Mouse (Mus musculus): ENCODE measurements around the gene Wsb1.
"Not testable (repeated sequence)": the region's sequence is repeated elsewhere in the genome, so short reads cannot be mapped to it uniquely, and the experiment has no call there.

The Wsb1 gene

DNA sequence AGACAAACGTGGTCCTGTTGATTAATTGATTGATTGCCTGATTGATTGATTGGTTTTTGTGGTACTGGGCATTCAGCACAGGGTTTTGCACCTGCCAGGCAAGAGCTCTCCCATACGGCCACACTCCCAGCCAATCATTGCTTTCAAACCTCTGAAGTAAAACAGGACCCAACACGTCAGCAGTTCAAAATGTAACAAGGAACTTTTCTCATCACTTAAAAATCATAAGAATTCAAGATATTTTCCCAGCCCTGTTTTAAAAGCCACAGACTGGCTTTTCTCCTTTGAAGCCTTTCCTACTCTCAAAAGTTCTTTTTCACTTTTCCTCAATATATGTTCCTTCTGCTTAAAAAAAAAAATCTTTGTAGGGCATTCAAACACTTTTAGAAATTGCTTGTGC lies 9.9 kb upstream of the Wsb1 start:
- no peak for DNase-seq (ENCODE audit: low spot score)

DNA sequence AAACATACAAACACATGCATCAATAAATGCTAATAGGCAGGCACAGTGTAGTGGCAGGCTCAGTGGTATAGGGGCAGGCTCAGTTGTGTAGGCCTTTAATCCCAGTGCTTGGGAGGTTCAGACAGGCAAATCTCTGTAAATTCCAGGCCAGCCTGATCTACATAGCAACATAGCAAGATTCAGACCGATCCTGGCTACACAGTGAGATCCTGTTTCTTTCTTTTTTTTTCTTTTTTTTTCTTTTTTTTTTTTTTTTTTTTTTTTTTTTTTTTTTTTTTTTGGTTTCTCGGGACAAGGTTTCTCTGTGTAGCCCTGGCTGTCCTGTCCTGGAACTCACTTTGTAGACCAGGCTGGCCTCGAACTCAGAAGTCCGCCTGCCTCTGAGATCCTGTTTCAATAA lies 5.7 kb upstream of the Wsb1 start:
- DNase-seq (ENCODE audit: low spot score): not testable (repeated sequence)

DNA sequence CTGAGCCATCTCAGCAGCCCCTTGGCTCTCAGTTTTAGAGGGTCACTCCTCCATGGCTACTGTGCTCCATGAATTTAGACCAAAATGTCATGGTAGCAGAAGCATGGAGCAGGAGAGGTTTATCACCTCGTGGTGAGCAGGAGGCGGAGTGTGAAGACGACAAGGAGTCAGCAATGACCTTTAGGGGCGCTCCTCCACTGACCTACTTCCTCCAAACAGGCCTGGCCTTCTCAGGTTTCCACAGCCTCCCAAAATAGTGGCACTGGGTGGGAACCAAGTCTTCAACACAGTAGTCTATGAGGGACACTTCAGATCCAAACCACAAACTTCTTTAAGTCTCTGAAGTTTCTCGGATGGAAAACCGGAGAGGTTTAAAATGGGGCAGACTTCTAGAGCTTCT lies 4.3 kb upstream of the Wsb1 start:
- DNase-seq (ENCODE audit: low spot score): no peak

DNA sequence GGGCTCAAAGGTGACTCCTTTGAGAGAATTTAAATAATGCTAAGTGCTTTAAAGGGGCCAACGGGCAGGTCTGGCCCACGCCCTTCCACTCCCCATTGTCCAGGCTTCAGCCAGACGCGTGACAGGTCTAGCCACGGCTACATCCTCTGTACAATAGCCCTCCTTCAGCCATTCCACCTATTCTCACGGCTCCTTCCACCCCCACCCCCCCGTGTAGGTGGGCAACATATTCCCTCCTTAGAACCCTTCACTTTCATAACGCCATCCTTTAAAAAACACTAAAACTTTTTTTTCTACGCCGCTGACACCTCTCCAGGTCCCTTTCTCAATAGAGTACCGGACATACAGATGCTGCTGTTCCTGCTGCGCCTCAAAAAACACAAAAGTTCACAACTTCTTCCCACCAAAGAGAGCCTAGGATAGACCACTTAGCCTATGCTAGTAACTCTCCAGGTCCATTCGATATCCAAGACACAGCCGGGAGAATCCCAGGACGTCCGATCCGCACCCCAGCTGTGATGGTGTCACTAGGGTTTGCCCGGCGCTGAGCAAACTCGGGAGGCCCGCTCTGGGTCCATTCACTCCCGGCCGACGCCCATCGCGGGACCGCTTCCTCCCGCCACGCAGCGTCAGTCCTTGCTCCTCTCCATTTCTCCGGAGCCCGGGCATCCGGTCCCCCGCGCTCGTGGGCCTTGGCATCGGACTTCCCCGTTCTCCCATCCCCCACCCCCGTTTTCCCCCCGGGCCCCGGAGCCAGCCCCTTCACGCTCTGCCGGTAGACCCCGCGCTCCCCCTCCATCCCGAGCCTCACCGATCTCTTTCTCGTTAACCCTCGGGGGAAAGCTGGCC lies 705 bp downstream of the Wsb1 start:
- no peak for DNase-seq (ENCODE audit: low spot score)

DNA sequence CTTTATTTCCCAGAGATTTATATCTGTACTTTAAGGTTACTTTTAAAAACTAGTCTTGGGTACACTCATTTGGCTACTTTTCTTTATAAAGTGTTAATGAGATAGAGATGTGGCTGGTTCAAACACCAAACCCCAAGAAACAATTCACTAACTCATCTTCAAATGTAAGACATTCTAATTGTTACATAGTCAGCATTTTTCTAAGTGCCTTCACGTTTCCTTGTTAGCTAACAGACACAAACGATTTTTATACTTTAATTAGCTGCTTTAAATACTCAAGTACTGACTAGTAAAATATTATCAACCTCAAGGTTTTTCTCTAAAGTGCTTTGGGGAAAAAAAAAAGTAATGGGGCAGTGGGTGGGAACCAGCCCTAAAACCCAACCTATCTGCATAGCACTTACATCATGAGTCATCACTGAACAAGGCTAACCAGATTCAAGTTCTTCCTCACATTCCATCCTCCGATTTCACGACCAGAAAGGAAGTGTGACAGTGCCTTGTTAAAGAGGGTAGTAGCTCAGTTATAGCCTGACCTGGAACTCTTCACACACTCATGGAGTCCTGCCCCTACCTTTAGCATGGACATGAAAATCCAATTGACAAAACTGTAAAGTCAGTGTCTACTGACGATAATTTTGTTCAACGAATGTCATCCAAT lies 1.5 kb downstream of the Wsb1 start:
- DNase-seq (ENCODE audit: low spot score): no peak

DNA sequence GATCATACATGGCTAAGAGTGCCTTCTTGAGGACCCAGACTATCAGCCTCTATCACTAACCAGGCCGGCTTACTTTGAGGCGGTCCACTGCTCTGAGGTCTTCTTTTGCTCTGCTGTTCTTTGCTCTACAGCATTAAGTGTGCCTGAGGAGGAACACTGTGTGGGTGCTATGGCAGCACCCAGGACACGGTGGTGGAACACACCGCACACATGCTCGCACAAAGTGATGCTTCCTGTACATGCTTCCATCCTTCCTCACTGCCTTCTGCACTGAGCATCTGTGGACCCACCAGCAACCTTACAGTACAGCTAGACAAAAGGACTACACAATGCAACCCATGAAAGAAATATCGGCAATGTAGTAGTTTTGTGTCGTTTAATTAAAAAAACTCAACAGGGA lies 15.4 kb downstream of the Wsb1 start:
- DNase-seq (ENCODE audit: low spot score): no peak

DNA sequence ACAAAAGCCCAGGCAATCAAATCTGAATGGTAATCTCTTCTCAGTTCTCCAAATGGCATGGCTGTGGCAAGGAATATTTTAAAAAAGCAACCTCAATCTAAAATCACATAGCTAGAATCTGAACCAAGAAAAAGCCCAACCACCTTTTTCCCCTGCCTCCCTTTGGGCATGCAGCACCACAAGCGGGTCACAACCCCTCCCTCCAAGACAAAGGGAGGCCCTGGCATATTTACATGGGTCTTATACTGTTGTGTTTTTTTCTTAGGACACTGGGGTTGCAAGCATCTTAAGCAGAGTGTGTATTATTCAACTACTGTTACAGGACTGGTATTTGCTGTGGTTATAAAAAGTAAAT lies 16.1 kb downstream of the Wsb1 start:
- DNase-seq (ENCODE audit: low spot score): no peak

DNA sequence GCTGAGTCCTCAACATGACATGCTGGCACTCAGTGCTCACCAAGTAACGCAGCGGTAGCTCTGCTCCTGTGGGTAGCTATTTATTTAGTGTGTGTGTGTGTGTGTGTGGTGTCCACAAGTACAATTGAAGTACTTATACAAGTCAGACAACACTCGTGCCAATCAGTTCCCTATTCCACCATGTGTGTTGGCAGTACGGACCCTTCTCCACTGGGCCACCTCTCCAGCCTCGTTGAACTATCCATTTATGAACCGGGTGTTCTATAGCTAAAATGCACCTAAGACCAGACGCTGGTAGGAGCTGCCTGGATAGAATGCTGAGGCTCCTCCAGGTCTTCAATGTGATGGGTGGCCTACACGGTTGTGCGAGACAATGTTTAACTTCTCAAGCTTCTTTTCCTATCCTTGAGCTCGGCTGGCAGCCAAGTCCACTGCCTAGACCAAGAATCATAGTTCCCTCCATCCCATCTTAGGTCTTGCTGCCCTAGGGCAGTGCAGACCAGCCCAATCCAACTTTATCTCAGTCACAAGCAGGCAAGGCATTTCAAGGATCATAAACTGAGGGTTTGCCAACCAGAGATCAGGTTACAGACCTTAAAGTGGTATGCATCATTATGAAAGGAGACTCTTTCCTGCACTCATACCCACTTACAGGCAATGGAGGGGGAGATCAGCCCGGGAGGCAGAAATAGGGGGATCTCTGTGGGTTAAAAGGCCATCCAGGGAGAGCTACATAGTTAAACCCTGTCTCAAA lies 16.6 kb downstream of the Wsb1 start:
- no peak for DNase-seq (ENCODE audit: low spot score)

DNA sequence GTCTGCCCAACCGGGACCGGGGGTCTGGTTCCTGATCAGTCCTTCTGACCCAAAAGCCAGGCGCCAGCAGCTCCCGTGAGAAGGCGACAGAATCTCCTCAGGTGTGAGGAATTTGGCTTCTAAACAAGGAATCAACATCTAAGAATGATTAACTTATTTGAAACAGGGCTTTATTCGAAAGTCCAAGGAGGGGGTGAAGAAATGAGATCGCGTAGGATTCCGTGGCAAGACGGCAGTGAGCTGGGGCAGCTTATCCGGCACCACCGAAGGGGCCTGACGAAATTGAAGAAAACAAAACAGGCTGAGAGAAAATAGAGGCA lies 24.3 kb downstream of the Wsb1 start:
- no peak for DNase-seq (ENCODE audit: low spot score)

DNA sequence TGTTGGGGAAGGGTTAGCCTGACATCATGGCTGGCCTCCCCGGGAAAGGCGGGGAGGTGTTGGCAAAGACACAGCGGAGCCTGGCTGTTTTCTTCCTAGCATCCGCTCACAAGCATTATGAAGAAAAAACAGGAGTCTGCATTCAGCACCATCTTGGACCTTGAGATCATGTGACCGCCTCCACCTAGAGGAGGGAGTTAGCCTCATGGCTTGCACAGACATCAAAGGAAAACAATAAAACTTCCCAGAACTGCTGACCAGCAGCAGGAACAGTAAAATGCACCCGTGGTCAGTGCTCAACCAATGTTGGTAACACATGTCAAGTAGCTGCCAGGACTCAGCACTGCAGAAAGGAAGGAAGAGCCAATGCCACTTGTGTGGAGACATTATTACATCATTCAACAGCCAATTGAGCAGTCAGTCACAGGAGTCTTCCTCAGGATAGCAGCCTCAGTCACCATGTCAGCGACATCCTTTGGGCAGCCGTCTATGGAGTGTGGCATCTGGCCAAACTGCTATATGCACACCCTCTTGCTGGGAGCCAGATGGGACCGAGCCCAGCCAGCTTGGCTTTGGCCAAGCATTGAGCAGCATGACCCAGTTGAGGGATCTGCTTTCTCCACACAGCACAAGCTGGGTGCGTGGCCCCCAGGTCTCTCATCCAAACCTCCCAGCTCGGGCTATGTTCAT lies 24.8 kb downstream of the Wsb1 start:
- no peak for DNase-seq (ENCODE audit: low spot score)

DNA sequence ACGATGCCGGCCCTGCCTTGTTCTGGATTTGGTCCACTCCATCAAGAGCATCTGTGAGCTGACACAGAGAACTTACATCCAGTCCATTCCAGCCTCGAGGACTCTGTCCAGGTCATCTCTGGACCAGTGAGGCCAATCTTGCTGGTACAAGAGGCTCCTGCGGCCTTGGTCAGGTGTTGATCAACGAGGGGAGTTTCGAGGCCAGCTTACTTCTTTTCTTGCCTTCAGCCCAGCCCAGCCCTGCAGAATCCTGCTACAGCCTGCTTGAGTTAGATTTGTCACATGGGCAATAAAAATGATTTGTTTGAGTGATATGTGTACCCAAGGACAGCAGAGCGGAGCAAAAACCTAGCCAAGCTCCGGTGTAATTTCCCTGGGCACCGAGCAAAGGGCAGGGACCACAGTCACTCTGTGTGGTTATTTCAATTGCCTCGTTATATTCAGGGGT lies 25.4 kb downstream of the Wsb1 start:
- no peak for DNase-seq (ENCODE audit: low spot score)

DNA sequence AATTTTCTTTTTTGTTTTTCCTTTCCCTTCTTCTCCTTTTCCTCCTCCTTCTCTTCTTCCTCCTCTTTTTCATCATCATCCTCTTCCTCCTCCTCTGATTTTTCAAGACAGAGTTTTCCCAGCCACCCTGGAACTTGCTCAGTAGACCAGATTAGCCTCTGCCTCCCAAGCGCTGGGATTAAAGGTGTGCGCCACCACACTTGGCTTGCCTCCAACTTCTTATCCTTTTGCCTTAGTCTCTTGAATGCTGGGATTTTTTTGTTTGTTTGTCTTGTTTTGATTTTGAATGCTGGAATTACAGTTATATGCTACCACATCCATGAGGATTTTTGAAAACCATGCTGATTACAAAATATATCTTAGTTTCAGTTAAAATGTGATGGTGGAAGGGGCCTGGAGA lies 26.4 kb downstream of the Wsb1 start:
- DNase-seq (ENCODE audit: low spot score): no peak

DNA sequence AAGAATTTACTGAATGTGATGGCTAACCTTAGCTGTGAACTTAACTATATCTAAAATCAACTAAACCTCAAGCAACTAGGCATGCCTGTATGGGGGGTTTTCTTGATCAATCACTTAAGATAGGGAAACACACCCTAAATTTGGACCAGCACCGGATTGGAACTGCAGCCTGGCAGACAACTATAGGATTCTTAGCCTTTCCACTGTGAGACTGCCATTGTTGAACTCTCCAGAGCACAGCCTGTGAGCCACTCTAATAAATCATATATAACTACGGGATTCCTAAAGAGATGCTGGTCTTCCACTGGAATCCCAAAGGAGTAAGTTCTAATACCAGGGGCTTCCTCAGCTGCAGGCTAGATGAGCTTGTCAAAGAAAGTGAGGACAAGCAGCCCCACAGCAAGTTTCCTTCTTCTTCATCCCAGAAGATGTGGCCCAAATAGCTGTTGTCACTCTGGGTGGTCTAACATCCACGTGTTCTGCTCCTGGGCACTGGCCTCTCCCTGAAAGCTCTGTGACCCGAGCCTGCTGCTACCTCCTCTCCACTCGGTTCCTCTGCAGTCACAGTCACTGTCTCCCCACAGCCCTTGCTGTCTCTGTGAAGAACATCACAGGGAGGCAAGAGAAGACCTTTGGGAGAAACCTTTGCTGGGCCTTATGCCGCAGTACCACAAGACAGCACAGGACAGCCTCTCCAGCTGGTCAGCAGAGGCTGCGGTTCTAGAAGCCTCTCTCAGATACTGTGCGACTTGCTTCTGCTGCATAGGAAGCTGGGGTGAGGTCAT lies 28.9 kb downstream of the Wsb1 start:
- no peak for DNase-seq (ENCODE audit: low spot score)

DNA sequence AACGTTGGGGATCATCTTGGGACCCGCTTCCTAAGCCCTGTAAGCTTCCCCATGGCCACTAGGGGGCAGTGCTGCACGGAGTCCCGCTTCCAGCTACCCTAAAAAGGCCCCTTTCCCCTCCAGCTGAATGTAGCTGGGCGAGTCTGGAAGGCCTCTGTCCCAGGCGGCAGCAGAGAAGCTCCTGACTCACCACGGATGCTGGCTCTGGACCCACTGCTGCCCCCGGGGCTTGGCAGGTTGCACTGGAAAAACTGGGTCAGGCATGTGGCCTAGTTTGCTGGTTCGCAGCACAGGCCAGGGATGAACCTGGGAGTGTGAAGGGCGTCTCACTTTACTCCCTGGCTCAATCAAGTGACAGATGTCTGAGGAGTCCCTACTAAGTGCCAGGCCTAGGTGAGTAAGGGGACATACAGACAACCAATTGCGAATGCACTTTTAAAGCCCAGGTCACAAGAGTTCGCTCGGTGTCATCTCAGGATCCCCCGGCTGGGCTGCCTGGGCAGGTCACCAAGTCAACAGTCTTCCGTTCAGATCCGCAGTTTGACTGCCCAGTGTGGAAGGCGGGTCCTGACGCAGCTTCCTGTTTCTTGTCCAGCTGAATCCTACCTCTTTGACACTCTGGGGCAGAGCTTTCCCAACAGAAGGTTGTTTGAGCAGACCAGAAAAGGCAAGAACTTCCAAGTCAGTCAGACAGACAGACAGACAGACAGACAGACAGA lies 29.8 kb downstream of the Wsb1 start:
- DNase-seq (ENCODE audit: low spot score): peak; percentile 50

DNA sequence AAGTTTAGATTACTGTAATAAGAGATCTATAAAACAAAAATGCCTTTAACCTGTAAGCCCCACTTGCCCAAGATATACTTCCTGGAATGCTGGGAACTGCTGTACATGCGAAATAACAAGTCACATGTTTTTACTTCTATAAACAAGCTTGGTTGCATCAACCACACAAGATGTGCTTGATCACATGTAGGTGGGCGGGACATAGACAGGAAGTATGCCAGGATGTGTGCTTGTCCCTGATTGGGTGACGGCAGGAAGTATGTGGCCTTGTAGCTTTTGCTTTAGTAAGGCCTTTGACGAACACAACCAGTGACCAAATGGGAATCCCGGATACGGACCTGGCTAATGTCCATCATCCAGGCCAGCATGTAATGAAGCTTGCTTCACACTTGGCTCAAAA lies 31.1 kb downstream of the Wsb1 start:
- no peak for DNase-seq (ENCODE audit: low spot score)

DNA sequence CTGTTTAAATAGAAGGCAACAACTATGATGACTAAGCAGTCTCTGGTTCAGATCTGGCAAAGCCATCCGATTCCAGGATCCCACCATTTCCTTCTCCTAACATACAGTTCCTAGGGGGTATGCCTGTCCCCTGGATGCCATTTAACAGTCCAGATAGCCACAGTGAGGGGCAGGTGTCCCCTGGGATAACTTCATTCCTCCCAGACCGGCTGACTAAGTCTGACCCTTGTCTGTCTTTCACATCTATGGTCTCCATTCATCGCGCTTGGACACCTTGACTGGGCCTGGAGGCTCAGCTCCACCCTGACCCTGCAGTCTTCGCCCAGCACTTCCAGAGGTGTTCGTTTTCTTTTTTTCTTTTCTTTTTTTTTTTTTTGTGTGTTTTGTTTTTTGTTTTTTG lies 31.8 kb downstream of the Wsb1 start:
- DNase-seq (ENCODE audit: low spot score): no peak

DNA sequence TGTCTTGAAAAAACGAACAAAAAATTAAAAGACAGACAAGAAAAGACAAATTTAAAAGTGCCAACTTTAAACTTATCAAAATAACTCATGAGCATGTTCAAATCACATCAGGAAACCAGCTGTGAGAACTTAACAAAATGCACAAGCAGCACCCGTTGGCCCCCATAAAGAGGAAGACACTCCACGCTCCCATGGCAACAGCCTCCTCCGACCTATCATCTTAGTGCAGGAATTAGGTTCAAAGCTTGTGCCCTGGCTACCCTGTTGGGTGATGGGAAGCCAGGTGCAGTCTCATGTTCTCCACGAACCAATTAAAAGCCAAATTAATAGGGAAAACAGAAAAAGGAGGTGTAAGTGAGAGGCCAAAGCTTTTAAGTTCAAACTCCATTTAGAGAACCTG lies 32.8 kb downstream of the Wsb1 start:
- DNase-seq (ENCODE audit: low spot score): no peak

DNA sequence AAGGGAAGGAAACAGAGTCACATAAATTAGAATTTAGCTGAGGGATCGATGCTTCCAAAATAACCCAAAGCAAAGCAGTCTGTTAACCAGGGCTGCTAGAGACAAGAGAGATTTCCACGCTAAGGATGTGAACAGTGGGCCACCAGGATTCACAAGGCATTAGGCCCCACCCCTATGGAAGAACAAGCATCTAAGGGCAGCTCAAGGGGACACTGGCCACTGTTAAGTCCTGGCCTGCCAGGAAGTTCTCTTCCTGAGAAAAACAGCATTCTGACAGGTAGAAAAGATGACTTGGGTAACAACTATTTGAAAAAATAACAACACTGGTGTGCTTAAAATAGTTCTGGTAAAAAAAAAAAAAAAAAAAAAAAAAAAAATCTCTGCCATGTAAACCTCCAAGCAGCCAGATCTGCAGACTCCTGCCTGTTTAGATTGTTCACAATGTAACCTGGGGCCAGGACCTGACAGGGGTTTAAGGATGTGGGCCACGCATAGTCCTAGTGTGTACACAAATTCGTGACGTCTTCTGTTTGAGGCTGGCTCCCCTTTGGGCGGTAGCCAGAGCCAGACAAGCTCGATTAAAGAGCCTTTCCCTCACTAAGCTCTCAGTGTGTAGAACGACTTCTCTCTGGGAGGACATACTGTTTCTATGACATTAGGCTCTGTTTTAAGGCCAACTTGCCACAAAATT lies 35.4 kb downstream of the Wsb1 start:
- no peak for DNase-seq (ENCODE audit: low spot score)

DNA sequence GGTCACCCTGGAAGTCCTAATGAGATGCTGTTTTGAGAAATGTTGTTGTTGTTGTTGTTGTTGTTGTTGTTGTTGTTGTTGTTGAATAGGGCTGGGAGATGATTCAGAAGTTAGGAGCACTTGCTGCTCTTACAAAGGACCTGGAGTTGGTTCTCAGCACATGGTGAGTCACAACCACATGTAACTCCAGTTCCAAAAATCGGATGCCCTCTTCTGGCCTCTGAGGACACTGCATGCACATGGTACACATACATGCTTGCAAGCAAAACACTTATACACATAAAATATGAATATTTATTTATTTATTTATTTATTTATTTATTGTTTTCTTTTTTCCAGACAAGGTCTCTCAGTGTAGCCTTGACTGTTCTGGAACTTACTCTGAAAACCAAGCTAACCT lies 36.4 kb downstream of the Wsb1 start:
- no peak for DNase-seq (ENCODE audit: low spot score)

DNA sequence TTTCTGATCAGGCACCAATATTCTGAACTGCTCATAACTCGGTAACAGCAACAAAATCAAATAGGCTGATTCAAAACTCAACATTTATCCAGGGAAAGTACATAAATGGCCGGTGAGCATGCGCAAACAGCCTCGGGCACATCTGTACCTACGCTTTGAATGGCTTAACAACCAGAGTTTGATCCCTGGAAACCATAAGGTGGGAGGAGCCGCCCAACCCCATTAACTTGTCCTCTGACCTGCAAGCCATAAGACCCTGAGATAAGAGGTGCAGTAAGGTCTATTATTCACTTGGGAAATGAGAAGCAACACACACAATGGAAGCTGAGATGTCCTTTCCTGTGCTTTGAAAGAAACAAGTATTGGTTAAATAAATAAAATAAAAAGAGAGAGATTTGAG lies 37.3 kb downstream of the Wsb1 start:
- DNase-seq (ENCODE audit: low spot score): no peak

DNA sequence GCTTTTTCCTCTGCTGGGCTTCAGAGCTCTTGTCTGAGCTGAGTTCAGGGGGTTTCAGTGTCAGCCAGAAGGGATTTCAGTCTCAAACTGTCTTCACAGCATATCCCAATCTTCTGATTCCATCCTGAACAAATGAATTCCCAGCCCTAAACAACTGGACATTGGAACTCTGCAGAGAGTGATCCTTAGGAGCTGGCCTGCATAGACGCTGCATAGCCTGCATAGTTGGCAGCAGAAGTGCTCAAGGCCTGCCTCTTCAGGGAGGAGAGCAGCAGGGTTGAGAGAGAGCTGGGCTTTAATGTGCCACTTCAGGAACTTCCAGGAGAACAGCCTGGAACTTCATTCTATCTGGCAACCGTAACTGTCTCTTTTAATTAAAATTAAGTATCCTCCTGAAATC lies 38.9 kb downstream of the Wsb1 start:
- no peak for DNase-seq (ENCODE audit: low spot score)

Data from left cerebral cortex, adult 11 months (tissue).